Mouse (Mus musculus) hindbrain, embryonic 13.5 days (tissue): ENCODE results near the gene Glt6d1. TPM values are rescaled to one million over a fixed set of nuclear protein-coding genes. Genes with fewer than 3 reads are reported as not detected.

Experiments
- polyA plus RNA-seq: library from polyadenylated mRNA; unstranded; fragments of >200 nt; fragmentation: Nextera tagmentation; extraction: Ambion mirVana; gene quantifications from 2 replicates; pipeline ENCODE4 v1.2.1, GENCODE M21; 2015

Glt6d1 gene
- polyA plus RNA-seq, 1 experiment from 2014 or later = not detected

Other genes with a start within 250 kb of the Glt6d1 start
- gene Mamdc4, start 241.0 kb downstream of the Glt6d1 start, polyA plus RNA-seq = 2.3 and 2.6 TPM in 2 replicates
- gene Phpt1, start 240.6 kb downstream of the Glt6d1 start, polyA plus RNA-seq = 179 and 182 TPM in 2 replicates
- gene Ajm1, start 234.1 kb downstream of the Glt6d1 start, polyA plus RNA-seq = 8.1 and 8.2 TPM in 2 replicates
- 67.9 and 75.5 TPM in 2 replicates for gene Rabl6, start 207.3 kb downstream of the Glt6d1 start, polyA plus RNA-seq
- gene Ccdc183, start 198.2 kb downstream of the Glt6d1 start, polyA plus RNA-seq = 0.21 and 0.25 TPM in 2 replicates
- 35.0 and 42.2 TPM in 2 replicates for gene Tmem141, start 193.8 kb downstream of the Glt6d1 start, polyA plus RNA-seq
- gene Fcna, start 187.8 kb downstream of the Glt6d1 start, polyA plus RNA-seq = 2.5 and 3.3 TPM in 2 replicates
- not detected in 2 replicates for gene Lcn8, start 162.7 kb downstream of the Glt6d1 start, polyA plus RNA-seq
- gene Lcn5, start 157.9 kb downstream of the Glt6d1 start, polyA plus RNA-seq = not detected in 2 replicates
- not detected in 2 replicates for gene Lcn6, start 139.1 kb downstream of the Glt6d1 start, polyA plus RNA-seq
- not detected in 2 replicates for gene Lcn10, start 133.1 kb downstream of the Glt6d1 start, polyA plus RNA-seq
- gene Obp2a, start 115.8 kb downstream of the Glt6d1 start, polyA plus RNA-seq = not detected in 2 replicates
- gene Bmyc, start 109.1 kb downstream of the Glt6d1 start, polyA plus RNA-seq = 126 and 129 TPM in 2 replicates
- gene Obp2b, start 78.8 kb downstream of the Glt6d1 start, polyA plus RNA-seq = not detected in 2 replicates
- gene Lcn3, start 50.3 kb downstream of the Glt6d1 start, polyA plus RNA-seq = not detected in 2 replicates
- gene Lcn11, start 38.8 kb downstream of the Glt6d1 start, polyA plus RNA-seq = not detected in 2 replicates
- not detected in 2 replicates for gene Gm13539, start 33.6 kb downstream of the Glt6d1 start, polyA plus RNA-seq
- not detected in 2 replicates for gene Lcn9, start 7.3 kb upstream of the Glt6d1 start, polyA plus RNA-seq
- gene Sohlh1, start 31.4 kb upstream of the Glt6d1 start, polyA plus RNA-seq = not detected in 2 replicates
- 11.1 TPM in 2 replicates for gene Kcnt1, start 47.9 kb upstream of the Glt6d1 start, polyA plus RNA-seq
- 50.8 and 68.5 TPM in 2 replicates for gene Camsap1, start 167.4 kb upstream of the Glt6d1 start, polyA plus RNA-seq
- 111 and 114 TPM in 2 replicates for gene Ubac1, start 205.9 kb upstream of the Glt6d1 start, polyA plus RNA-seq